Mouse (Mus musculus) v-Abl transformed pro-B cells (cell line): ENCODE measurements around the gene 1700022I11Rik.

Experiments
- in situ Hi-C, 2 experiments: fragments of 400-800 bp; cut with MboI; formaldehyde crosslinking; loops; one replicate each; pipeline ENCODE4 v1.15.1; 2025; ENCODE audit not compliant: unreplicated experiment in 2 of 2

The 1700022I11Rik gene

DNA sequence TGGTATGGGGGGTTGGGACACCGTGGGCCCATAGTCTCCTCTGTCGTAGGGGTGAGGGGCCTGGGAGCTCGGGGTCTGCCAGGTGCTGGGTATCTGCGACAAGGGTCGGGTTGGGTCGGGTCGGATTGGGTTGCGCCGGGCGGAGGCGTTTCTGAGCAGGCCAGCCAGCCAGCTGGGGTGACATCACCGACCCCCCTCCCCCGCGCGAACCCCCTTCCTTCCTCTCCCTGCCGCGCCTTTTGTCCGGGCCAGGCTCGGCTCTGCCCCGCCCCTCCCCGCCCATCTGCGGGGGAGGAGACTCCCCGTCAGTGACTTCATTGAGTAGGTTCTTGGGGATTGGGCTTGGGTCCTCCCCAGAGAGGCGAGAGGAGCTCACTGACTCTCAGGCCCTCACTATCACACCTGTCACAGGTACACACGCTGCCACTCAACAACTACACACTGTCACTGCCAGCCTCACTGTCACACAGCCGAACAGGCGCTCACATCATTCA, 19.3 kb upstream of the 1700022I11Rik start:
- in situ Hi-C loops: loop anchor here in 1 of 2 experiments (25.0 kb wide), 3 partner anchors 1388 to 1888 kb away; partner anchors contain the start of genes Dnaic1, Fam219a, Kif24 and Nudt2

DNA sequence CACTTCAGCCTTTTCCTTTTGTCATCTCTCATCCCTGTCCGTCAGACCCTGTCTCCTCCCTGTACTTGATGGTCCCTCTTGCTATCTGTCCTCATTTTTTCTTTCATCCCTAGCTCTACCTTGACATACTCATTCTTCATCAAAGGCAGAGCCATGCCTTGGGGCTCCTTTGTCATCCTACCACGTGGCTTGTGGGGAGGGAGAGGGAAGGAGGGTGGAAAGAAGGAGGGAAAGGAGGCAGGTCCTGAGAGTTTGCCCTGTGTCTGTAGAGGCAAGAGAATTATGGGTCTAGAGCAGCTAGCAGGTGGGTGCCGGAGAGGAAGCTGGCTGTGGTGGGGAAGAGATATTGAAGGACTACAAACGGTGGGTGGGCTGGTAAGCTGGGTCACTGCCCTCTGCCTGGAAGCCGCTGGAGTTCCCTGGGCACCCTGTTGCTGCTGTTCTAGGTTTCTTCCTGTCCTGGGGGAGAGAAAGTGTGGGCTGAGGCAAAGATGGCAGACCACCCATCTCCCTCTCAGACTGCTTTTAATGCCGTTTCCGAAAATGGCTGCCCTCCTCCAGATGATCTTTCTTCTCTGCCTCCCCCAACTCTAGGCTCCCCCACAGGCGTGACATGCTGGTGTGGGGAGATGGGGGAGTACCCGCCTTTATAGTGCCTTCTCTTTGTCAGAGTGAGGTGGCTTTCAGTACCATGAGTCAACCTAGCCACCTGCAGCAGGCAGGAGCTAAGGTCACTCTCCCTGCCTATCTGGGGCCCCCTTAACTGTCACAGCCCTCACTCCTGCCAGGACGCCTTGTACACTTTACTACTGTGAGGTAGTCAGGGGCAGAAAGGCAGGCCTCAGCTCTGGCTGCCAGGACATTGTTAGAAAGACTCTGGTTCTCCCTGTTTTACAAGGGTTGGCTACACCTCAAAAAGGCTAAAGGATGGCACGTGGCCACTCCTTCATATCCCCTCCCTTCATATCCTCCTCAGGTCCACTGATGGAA, 17.9 kb upstream of the 1700022I11Rik start:
- in situ Hi-C loops: loop anchor here in 1 of 2 experiments (25.0 kb wide), 3 partner anchors 1389 to 1889 kb away; partner anchors contain the start of genes Dnaic1, Fam219a, Kif24 and Nudt2

DNA sequence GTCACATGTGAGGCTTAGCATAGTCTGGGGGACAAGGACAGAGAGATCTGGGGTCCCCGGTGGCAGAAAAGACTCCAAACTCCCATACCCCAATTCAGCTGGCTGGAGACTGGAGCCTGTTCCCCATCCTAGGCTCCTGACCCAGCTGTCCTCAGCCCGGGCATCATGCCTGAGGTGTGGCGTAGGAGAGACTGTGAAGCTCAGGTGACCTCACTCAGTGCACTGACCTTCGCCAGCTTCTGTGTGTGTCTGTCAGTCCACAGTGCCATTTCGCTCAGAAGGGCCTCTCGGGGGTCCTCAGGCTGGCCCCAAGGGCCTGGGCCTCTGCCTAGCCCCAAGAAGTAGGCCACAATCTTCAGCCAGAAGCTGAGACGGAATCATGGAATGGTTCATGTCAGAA, 16.8 kb upstream of the 1700022I11Rik start:
- in situ Hi-C loops: loop anchor here in 1 of 2 experiments (25.0 kb wide), 3 partner anchors 1390 to 1890 kb away; partner anchors contain the start of genes Dnaic1, Fam219a, Kif24 and Nudt2

DNA sequence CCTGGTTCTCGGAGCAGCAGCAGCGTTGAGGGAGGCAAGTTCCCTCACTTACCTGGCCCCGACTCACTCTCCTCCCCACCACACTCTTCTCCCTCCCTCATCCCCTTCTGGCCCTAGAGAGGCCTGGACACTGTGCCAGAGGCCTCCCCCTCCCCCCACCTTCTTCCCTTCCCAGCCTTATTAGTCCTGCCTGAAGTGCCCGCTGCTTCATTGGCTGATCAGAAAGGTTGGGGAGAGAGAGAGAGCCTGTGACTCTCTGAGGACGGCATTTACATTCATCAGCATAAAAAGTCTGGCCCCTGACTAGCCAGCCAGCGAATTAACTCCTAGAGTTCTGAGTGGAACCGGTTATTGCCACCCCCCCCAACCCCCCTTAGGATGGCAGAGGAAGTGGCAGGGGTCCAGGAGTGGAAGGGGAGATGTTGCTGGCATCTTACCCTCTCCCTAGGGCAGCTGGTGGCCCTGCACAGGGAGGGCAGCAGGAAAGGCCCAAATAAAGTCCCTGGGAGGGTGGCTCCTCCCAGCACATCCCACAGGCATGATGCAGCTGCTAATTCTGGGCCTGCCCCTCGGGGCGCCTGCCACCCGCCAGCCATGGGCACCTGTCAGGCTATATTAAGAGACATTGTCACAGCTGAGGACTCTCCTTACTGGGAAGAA, 15.8 kb upstream of the 1700022I11Rik start:
- in situ Hi-C loops: loop anchor here in 1 of 2 experiments (25.0 kb wide), 3 partner anchors 1391 to 1891 kb away; partner anchors contain the start of genes Dnaic1, Fam219a, Kif24 and Nudt2

DNA sequence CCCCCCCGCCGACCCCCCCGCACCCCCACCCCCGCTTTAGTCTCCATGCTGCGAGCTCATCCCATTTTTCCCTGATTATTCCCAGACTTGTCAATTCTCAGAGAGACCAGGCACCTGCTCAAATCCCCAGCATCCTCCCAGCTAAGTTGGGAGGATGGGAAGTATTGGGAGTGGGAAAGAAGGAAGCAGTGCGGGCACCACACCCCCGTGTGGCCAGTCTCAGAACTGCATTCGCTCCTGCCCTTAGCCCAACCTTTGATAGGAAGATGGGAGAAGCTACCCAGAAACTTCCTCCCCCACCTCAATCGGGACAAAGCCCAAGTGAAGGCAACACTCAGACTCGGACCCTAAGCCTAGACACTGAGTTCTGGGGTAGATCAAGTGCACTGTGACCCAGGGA, 15.1 kb upstream of the 1700022I11Rik start:
- in situ Hi-C loops: loop anchor here in 1 of 2 experiments (25.0 kb wide), 3 partner anchors 1392 to 1892 kb away; partner anchors contain the start of genes Dnaic1, Fam219a, Kif24 and Nudt2

DNA sequence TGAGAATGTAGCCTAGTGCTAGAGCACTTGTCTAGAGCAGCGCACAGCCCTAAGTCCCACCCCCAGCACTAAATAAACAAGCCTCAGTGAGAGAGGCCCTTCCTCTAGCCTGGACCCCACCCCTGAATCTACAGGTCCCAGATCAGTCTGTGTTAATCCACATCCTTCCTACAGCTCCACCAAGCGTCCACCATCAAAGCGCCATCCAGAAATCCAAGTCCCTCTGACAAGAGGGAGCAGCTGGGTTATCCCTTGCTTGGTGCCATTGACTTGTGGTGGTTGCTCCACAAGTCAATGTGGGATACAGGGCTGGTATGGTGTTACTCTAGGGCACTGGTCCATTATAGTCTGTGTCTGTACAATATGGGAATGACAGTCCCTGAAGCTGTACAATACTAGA, 14.2 kb upstream of the 1700022I11Rik start:
- in situ Hi-C loops: loop anchor here in 1 of 2 experiments (25.0 kb wide), 3 partner anchors 1393 to 1893 kb away; partner anchors contain the start of genes Dnaic1, Fam219a, Kif24 and Nudt2

DNA sequence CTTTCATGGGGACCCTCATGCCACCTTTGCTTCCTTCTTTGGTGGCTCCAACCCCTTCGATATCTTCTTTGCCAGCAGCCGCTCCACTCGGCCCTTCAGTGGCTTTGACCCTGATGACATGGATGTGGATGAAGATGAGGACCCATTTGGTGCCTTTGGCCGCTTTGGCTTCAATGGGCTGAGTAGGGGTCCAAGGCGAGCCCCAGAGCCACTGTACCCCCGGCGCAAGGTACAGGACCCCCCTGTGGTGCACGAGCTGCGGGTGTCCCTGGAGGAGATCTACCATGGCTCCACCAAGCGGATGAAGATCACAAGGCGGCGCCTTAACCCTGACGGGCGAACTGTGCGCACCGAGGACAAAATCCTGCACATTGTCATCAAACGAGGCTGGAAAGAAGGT, 12.8 kb upstream of the 1700022I11Rik start:
- in situ Hi-C loops: loop anchor here in 1 of 2 experiments (25.0 kb wide), 3 partner anchors 1394 to 1894 kb away; partner anchors contain the start of genes Dnaic1, Fam219a, Kif24 and Nudt2

DNA sequence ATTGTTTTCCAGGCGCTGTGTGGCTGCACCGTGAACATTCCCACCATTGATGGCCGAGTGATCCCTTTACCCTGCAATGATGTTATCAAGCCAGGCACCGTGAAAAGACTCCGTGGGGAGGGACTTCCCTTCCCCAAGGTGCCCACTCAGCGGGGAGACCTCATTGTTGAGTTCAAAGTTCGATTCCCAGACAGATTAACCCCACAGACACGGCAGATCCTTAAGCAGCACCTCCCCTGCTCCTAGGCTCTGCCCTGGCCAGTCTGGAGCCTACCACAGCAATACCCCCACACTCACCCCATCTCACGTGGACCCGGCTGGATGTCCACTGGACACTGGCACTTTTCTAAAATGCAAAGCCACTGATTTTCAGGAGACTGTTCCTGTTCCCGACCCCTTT, 12.1 kb upstream of the 1700022I11Rik start:
- in situ Hi-C loops: loop anchor here in 1 of 2 experiments (25.0 kb wide), 3 partner anchors 1395 to 1895 kb away; partner anchors contain the start of genes Dnaic1, Fam219a, Kif24 and Nudt2

DNA sequence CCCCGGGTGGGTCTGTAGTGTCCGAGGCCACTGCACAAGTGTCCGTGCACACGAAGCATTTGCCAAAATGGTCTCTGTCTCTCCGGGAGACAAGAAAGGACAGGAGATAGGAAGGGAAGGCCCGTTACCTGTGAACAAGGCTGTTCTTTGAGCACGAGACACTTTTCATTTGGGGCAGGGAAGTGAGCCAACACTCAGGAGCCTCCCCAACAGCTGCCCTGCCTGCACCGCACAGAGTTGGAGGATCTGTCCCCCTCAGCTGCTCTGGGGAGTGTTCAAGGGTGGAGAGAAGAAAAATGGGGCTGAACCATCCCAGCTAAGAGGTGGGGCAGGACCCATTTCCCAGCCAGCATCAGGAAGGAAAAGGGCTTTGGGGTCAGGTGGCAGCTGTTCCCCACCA, 11.4 kb upstream of the 1700022I11Rik start:
- in situ Hi-C loops: loop anchor here in 1 of 2 experiments (25.0 kb wide), 3 partner anchors 1396 to 1896 kb away; partner anchors contain the start of genes Dnaic1, Fam219a, Kif24 and Nudt2

DNA sequence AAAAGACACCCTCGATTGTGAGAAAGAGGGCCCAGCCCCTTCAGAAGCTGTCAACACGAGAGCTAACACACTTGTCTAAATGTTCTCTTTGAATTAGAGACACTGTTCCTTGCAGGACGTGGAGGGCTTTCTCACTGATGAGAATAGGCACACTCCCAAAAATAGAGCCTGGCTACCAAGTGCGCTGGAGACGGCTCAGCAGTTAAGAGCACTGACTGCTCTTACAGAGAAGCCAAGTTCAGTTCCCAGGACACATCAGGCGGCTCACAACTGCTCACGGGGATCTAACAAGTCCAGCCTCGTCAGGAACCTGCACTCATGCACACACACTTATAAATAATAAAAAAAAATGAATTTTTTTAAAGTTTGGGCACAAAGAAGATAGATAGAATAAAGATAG, 10.5 kb upstream of the 1700022I11Rik start:
- in situ Hi-C loops: loop anchor here in 1 of 2 experiments (25.0 kb wide), 3 partner anchors 1397 to 1897 kb away; partner anchors contain the start of genes Dnaic1, Fam219a, Kif24 and Nudt2

DNA sequence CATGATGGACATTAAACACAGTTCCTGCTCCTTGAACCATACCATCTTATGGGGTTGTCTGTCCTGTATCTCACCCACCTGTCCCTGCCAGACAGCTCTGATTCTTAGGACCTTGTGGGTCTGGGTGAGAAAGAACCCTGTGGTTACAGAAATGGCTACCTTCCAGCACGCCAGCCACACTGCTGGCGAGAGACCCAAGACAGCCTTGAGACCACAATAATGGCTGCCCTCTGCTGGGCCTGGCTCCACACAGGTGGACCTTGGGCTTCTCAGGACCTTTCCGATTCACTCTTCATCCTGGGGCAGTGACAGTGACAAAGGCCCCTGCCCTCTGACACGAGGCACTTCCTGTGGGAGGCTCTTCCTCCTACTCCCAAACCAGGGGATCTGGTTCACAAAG, 10.0 kb upstream of the 1700022I11Rik start:
- in situ Hi-C loops: loop anchor here in 1 of 2 experiments (25.0 kb wide), 3 partner anchors 1397 to 1897 kb away; partner anchors contain the start of genes Dnaic1, Fam219a, Kif24 and Nudt2

DNA sequence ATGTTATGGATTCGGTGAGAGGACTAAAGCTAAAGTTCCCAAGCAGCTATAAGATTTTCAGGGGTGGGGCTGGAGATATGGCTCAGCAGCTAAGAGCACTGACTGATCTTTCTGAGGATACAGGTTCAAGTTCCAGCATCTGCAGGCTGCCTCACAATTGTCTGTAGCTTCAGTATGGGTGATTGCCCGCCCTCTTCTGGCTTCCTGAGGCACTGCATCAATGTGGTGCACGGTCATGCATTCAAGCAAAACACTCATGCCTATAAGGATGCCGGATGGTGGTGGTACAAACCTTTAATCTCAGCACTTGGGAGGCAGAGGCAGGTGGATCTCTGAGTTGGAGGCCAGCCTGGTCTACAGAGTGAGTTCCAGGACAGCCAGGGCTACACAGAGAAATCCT, 7.8 kb upstream of the 1700022I11Rik start:
- in situ Hi-C loops: loop anchor here (5.0 to 25.0 kb wide), 5 partner anchors 84 to 1899 kb away; partner anchors contain the start of genes Dnaic1 (in 1 of the 2), Fam219a (in 1 of the 2), Galt (in 1 of the 2) and Kif24 (in 1 of the 2)

DNA sequence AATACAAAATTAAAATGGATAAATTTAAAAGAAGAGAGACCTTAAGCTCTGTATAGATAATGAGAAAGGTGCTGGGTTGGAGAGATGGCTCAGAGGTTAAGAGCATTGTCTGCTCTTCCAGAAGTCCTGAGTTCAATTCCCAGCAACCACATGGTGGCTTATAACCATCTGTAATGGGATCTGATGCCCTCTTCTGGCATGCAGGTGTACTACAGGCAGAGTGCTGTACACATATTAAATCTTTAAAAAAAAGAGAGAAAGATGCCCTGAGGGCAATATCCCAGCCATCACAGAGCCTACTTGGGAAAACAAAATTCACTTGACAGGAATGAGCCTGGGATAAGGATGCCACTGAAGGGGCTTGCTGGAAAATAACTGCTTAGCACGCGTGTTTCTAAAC, 5.9 kb upstream of the 1700022I11Rik start:
- in situ Hi-C loops: loop anchor here (5.0 to 25.0 kb wide), 5 partner anchors 86 to 1901 kb away; partner anchors contain the start of genes Dnaic1 (in 1 of the 2), Fam219a (in 1 of the 2), Galt (in 1 of the 2) and Kif24 (in 1 of the 2)

DNA sequence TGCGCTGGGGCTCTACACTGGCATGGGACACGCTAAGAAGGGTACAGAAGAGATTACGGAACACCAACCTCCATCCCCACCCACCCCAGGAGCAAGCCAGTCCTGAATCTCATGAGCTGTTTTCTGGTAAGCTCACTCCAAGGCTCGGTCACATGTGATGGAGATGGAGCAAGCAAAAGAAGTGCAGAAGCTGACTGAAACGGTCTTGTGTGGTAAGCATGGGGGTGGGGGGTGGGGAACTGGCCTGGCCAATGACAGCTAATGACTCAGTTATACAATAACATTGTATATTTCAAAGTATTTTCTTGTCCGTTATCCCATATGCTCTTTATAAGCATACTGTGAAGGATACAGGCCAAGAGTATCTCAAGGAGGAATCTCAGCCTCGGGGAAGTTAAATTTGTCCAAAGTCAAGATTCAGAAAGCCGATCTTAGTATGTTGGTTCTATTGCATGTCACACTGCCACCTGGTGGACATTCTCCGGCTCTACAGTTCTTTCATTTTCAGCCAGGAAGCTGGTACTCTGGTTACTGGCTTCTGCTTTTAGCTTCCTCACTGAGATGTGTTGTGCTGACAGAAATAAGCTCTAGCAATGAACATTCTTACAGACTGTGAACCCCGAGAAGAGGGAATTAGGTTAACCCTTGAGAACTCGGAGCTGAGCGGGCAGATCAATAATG, 4.2 kb upstream of the 1700022I11Rik start:
- in situ Hi-C loops: loop anchor here in 1 of 2 experiments (25.0 kb wide), 3 partner anchors 1403 to 1903 kb away; partner anchors contain the start of genes Dnaic1, Fam219a, Kif24 and Nudt2

DNA sequence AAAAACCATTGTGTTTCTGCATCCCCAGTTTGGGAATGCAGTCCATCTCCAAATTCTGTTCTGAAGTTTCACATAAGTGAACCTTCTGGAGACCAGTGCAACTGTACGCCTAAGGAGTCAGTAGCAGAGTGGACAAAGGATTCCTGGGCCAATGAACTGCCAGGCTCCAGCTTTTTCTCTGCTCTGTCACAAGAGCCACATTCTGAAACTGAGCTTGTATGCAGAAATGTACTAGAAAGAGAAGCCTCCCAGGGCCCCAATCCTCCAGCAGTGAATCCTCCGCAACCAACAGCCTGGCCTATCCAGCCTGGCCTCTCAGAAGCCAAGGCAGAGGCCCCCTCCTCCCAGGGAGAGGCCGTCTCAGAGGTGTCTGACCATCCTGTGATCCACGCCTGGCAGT, 3.5 kb downstream of the 1700022I11Rik start:
- in situ Hi-C loops: loop anchor here in 1 of 2 experiments (25.0 kb wide), 3 partner anchors 1411 to 1911 kb away; partner anchors contain the start of genes Dnaic1, Fam219a, Kif24 and Nudt2

DNA sequence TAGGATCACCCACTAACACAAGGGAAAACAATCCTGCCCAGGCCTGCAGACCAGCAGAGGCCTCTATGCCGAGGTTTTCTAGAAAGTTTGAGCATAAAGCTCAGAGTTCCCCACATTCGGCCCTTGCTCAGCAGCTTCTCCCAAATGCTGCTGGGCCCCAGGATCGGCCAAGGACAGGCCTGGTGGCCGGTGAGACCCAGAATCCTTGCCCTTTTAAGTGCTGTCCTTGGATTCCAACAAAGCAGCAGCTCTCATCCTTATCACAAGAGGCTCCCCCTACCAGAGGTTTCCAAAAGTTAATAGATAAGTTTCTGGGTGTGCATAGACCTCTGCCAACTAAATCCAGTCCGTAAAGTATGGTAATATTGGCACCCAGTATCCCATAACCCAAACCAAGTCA, 4.5 kb downstream of the 1700022I11Rik start:
- in situ Hi-C loops: loop anchor here in 1 of 2 experiments (25.0 kb wide), 3 partner anchors 1412 to 1912 kb away; partner anchors contain the start of genes Dnaic1, Fam219a, Kif24 and Nudt2

DNA sequence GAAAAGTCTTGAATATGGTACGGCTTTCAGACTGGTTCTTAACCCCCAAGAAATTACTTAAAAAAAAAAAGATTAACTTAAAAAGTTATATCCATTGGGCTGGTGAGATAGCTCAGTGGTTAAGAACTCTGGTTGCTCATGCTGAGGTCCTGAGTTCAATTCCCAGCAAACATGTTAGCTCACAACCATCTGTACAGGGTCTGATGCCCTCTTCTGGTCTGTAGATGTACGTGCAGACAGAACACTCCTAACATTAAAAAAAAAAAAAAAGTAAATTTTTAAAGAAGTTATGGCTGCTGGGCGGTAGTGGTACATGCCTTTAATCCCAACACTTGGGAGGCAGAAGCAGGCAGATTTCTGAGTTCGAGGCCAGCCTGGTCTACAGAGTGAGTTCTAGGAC, 8.7 kb downstream of the 1700022I11Rik start:
- in situ Hi-C loops: no loop called here

DNA sequence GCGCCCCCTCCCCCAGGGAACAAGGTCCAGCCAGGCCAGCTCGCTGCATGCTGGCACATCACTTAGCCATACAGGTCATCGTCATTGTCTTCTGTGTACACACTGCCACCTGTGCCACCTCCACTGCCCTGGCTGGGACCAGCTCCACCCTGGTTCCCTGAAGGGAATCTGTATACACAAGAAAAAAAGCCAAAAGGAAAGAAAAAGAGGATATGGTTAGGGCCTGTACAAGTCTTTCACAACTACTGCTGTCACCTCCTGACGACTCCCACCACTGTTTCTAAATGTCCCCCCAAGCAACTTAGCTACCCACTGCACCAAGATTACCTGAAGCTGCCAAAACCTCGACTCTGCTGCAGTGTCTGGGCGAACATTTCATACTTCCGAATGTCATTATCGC, 11.1 kb downstream of the 1700022I11Rik start:
- in situ Hi-C loops: loop anchor here in 1 of 2 experiments (10.0 kb wide), 1 partner anchor 1986 kb away; no protein-coding TSS in a partner anchor
